Mouse (Mus musculus): ENCODE measurements at regions not wholly inside any gene's neighbourhood (a gene's known extent, or its start where the extent isn't known, plus 50 kb on each side); places are given as distances from the start of the nearest gene placed in this dataset.
"Not testable (repeated sequence)": the region's sequence is repeated elsewhere in the genome, so short reads cannot be mapped to it uniquely, and the experiment has no call there.

DNA sequence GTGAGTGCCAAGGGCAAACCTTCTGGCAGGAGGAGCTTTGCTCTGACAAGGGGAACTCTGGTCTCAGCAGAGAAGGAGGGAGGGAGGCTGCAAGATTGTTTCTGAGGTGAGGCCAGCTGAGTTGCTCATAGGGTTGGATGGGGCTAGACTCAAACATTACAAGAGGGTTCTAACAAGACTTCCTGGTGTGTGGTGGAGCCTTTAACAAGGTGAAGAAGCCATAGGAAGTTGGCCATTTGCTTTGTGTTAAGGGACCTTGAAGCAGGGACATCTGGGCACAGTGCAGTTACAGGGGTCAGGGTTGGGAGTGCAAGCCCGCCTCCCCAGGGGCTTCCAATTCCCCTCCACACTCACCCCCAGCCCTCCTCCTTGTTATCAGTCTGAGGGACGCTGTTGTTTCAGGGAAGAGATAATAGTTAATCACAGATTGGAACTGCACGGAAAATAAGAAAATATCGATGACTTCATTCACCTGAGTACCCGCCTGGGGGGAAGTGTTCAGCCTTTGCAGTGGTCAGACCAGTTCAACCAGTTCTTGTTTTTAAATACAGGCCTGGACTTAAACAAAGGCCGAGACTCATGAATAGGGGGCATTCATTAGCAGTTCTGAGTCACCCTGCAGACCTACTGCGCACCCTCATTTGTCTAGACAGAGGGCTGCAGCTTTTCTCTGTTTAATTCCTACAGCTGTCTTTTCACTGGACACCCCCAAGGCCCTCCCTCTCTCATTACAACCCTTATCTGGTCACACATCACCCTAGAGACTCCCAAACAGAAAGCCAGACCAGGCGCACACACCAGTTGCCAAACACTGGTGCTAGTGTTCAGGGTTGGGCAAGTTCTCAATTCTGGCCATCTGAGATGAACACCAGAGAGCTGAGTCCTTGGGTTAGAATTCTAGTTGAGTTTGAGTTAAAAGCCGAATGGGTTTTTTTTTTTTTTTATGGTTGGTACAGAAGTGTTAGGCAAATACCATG lies 139.5 kb downstream of the Bcl2l11 start:
- intact Hi-C loops (cut with DNase I): no loop called here
- DNase-seq: no peak

DNA sequence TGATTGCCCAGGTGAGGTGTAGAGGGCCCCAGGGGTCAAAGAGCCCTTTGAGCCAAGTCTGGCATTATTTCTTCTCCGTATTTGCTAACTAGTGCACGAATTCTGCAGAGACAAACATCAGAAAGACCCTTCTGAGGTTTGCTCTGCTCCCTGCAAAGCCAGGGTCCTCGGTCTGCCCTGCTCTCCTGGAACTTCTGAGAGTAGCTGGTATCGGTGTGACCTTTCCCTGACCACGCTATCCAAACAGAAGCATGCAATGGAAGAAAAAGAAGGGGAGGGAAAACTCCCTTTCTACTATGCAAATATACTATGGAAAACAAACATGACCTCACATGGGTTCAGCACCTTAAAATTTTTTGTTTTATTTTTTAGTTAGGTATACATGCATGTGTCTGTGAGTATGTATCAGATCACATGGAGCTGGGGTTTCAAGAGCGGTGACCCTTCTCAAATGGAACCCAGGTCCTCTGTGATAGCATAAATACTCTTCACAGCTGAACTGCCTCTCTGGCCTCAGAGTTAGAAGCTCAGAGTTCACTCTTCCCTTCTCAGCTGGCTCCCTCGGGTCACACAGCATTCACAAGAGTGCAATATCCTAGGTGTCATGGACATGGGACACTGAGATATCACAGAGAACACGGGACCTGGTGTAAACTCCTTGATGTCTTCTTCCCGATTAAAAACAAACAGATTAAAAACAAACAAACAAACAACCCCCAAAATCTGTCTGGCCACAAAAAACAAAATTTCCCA lies 144.7 kb downstream of the Bcl2l11 start:
- no peak for DNase-seq
- intact Hi-C loops (cut with DNase I): no loop called here

DNA sequence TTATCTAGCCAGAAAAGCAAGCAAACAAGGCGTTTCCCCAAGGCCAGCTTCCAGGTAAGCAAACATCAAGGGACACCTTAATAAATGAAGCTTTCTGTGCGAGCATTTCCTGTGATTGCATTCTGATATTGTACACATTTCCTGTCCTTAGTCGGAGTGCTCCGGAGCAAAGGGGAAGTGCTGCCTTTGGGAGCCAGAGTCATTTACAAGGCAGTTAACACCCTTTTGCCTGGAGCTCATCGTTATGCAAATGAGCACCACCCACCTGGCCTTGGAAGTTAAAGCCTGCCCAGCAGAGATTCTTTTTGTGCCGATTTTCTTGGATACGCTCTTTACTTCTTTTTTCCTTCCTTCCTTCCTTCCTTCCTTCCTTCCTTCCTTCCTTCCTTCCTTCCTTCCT lies 147.0 kb downstream of the Bcl2l11 start:
- DNase-seq: no peak
- intact Hi-C loops (cut with DNase I): no loop called here

DNA sequence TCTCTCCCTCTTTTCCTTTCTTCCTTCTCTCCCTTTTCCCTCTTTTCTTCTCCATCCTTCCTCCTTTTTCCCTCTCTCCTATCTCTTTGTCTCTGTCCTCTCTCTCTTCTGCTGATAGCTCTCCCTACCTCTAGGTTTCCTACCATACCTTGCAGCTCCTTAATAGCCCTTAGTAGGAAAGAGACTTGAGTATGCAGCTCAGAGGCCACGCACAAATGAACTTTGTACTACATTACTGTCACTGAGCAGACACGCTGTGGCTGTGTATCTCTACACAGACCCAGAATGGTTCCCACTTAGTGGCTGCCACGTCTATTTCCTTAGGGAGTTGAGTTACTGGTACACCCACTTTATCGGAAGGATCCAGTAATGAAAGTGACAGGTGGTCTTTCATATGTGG lies 147.5 kb downstream of the Bcl2l11 start:
- no peak for DNase-seq
- intact Hi-C loops (cut with DNase I): no loop called here

DNA sequence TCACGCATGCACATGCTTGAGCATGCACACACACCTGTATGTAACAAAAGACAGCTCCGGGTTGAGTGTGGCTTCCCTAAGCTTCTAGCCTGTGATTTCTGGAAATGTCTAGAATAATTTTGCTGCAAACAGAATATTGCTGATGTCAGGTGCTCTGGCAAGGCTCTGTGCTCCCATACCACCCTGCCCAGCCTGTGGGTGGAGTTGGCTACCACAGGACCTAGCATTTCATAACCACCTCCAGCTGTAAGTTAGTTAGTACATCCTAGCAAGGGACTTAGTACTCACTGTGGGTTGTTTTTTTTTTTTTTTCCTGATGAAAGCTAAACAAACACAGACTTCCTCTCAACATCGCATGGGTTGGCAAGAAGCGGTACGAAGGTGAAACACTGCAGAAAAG lies 150.5 kb downstream of the Bcl2l11 start:
- intact Hi-C loops (cut with DNase I): no loop called here
- DNase-seq: no peak

DNA sequence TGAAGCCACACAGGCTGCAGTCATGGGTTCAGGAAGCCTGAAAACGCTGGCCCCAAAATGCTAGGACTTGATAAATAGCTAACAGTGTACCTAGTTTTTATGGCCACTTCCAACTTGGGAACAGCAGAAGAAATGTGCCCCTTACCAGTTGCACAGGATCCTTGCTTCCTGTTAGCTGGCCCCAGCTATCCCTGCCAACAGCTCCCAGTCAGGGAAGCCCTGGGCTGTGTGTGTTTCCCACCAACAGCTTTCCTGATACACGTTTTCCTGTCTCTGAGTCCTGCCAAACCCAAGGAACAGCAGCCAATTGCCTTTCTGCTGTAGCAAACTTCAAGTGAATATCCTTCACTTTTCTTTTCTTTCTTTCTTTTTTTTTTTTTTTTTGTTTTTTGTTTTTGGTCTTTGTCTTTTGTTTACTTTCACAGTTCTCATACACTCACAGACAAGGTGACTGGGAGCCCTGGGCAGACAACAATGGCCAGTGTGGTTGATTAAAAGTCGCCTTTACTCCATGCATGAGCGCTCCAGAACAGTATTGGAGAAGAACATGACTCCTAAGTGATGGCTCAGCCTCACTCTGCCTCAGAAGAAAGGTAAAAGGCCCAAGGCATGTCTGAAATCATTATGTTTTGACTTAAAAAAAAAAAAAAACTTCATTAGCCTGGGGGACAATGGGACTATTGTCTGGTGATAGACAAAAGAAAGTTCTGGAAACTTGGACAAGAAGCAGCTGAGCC lies 151.7 kb downstream of the Bcl2l11 start:
- peak; percentile 50 for DNase-seq
- intact Hi-C loops (cut with DNase I): no loop called here

DNA sequence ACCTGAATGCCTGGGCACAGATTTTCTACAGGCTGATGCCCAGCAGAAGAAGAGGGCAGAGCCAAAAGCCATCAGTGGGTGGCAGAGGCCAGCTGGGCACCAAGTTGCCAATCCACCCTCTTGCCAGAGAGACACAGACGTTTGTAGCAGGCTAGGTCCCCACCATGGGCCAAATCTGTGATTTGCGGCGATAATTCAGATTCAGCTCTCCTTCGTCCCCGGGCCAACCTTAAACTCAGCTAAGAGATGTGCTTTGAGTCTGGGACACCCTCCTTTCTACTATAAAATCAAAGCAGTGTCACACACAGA lies 152.2 kb downstream of the Bcl2l11 start:
- intact Hi-C loops (cut with DNase I): no loop called here
- DNase-seq: peak; percentile 86

DNA sequence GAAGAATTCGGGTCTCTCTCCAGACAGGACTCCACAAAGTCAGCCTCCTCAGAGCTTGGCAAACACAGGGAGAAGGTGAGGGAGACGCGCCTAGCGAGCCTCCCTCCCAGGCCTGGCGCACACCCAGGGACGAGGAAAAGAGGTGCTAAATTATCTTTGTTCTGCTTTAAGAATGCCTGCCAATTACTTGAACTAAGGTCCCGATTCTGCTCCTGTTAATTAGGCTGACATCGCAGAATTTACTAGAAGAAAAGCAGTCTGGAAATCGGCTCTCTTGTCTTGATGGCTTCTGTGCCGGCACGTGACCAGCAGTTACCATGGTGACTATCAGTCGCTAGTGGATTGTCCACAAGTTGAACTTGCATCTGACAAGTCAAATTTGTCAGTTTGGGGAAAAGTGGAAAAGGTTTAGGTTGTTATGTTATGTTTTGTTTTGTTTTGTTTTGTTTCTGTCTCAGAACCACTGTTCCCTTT lies 152.8 kb downstream of the Bcl2l11 start:
- DNase-seq: peak; percentile 46
- intact Hi-C loops (cut with DNase I): no loop called here

DNA sequence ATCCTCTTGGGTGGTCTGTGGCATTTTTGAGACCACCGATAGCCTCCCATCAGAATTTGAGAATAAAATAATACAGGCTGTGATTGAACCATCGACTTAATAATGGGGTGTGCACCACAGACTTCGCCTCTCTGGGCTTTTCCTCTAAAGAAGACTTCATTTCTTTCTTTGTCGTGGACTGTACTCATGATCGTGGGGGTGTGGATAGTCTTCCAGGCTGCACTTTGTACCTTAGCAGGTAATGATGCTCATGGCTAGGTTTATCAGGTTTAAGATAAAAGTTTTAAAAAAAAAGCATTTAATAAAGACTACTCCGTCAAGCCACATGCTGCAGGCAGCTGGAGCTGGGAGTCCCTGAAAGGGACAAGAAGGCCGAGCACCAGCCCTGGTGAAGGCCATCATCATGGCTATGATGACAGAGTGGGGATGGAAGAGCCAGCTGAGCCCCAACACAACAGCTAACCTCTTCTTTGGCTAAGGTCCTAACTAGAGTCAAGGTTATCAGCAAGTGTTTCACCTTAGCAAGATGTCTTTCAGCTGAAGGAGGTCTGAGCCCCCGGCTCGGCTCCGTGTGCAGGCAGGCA lies 153.4 kb downstream of the Bcl2l11 start:
- DNase-seq: no peak
- intact Hi-C loops (cut with DNase I): no loop called here

DNA sequence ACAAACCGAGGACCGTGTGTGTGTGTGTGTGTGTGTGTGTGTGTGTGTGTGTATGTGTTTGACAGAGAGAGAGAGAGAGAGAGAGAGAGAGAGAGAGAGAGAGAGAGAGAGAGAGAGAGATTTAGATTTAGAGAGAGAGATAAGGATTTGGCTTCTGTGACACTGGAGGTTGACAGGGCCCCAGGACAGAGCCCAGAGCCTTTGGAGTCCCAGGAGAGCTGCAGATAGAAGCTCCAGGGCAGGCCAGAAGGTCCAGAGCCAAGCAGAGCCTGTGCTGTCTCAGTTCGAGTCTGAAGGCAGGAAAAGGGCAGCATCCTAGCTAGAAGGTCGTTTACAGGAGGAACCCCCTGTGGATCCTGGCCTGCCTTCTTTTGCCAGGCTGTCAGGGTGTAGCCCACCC lies 156.8 kb downstream of the Bcl2l11 start:
- intact Hi-C loops (cut with DNase I): no loop called here

DNA sequence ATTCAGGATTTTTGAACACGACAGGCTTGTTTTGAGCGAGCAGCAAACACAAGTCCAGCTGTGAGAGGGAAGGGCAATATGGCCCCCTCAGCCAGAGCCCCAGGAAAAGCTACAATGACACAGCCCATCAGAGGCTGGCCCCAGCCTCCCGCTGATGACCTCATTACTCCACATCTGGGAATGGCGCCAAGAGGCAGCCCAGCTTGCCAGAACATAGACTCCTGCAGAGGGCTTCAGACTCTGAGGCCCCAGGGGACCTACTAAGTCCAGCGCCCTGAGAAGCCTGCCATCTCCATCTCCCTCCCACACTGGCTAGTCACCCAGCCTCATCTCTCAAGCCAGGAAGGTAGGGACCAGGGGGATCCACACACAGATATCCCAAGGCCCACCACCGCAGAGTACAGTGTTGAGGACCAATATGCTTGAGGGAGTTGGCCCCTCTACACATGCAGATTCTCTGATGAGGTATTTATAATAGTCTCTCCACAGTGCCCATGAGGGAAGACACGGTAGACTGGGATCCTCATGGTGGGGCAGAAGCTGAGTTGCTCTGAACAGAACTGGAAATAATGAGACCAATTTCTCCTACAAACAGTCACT lies 159.1 kb downstream of the Bcl2l11 start:
- DNase-seq: peak; percentile 88
- intact Hi-C loops (cut with DNase I): no loop called here

More for the DNA sequence above, 156.8 kb downstream of the Bcl2l11 start:
- DNase-seq: no peak

DNA sequence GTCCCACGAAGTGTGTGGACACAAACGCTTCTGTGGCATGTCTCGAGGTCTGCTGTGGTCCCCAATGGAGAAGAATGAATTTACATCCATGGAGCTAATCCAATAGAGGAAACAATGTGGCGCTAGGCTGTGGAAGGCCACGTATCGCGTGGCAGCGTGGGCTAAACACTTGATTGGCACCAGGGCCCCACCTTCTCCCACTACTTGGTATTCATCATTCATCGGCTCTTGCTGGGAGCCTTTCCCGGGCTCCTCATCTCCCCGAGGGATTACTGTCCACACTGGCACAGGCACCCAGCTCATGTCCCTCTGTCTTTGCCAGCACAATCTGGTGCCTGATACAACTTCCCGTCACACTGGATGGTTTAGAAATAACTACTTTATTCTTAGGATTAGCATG lies 159.6 kb downstream of the Bcl2l11 start:
- intact Hi-C loops (cut with DNase I): no loop called here
- no peak for DNase-seq

DNA sequence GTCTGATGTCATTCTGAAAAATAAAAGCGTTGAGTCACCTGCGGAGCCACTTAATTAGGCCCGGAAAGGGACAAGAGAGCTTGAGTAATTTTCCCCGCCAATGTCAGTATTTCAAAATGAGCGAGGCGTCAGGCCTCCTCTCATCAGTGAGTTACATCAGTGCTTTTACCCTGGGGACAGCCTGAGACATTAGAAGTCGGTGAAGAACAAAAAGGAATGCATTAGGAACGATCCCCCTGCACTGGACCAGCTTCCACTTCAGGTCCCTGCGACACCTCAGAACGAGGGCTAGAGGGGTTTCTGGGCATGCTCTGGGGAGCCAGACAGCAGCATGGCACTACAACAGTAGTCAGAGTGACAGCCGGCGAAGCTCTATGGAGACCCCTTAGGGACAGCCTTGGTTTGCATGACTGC lies 162.3 kb downstream of the Bcl2l11 start:
- intact Hi-C loops (cut with DNase I): no loop called here
- no peak for DNase-seq

DNA sequence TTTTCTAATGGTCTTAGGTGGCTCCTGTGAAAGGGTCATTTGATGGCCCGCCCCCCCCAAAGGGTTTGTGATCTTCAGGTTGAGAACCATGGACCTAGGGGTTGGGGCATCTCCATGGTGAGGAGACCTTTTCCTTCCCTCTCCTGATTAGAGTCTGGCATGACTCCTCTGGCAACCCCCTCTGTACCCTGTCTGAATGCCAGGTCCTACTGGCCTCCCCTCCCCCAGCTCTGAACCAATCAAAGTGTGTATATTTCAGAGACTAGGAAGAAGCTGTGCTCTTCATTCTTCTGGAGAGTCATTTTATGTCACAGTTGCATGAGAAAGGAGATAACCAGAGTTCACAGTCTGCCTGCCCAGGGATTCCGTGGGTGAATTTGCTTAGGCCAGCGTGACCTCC lies 164.8 kb downstream of the Bcl2l11 start:
- no peak for DNase-seq
- intact Hi-C loops (cut with DNase I): no loop called here

DNA sequence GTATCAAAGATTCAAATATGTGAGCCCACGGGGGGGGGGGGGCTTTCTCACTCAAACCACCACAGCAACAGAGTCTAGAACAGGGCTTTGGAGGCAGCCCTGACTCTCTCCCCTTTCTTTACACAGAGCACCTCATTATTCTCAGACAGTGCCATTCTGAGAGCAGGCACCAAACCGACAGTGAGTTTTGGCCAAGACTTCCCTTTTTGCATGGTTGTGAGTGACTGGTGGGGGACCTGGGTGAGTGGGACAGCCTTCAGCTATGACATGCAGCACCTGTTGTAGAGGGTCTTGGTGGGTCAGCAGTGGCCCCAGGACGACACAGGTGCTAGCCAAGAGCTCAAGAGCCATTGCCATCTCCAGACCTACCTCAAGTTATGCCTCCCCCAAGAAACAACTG lies 168.8 kb downstream of the Bcl2l11 start:
- no peak for DNase-seq
- intact Hi-C loops (cut with DNase I): no loop called here

DNA sequence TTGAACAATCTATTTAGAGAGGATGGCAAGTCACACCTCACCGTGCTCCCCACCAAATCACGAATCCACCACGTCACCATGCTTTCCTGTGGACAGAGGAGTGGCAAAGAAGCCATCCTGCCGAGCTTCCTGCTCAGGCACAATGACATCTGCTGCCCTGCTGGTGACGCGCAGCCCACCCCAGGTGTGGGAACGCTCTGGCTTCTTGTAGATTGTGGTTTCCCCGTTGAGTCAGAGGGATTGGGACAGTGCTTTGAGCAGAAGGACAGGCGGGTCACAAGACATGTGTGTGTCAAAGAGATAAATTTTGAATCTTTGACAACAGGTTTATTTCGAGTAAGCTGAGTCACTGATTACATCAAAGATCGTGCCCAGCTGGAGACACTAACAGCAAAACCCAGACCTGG lies 169.2 kb downstream of the Bcl2l11 start:
- intact Hi-C loops (cut with DNase I): no loop called here
- no peak for DNase-seq

DNA sequence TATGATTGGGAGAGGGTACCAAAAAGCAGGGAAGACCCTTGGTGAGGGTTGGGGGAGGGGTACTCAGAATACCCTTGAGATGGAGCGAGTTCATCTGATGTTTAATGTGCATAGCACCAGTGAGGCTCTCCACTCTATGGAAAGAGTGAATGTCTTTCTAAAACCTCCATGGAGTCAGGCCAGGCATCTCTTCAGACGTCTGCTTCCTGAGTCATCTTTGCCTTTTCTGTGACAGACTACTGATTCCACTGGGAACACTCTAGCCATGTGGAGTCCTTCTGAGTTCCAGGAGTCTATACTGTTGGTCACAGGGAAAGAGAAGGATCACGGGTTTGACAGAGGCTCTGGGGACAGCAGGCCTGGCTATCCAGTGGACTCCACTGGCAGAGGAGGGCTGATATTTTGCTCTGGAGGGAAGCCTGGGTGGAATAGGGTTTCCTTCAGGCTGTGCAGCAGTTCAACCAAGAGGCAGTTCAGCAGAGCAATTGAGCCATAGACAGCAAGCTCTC lies 169.9 kb downstream of the Bcl2l11 start:
- intact Hi-C loops (cut with DNase I): no loop called here
- DNase-seq: no peak

DNA sequence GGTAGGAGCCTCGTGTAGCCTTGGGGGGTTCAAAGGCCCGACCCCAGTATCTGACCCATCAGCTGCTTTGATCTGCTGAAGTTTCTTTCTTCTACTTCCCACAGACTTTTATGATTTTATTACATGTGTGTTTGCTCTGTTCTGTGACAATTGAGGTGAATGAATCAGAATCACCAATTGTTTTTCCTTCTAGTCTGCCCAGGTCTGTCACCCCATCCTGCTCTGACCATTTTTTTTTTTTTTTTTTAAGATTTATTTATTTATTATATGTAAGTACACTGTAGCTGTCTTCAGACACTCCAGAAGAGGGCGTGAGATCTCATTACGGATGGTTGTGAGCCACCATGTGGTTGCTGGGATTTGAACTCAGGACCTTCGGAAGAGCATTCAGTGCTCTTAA lies 170.6 kb downstream of the Bcl2l11 start:
- DNase-seq; intact Hi-C loops (cut with DNase I): not testable (repeated sequence)

DNA sequence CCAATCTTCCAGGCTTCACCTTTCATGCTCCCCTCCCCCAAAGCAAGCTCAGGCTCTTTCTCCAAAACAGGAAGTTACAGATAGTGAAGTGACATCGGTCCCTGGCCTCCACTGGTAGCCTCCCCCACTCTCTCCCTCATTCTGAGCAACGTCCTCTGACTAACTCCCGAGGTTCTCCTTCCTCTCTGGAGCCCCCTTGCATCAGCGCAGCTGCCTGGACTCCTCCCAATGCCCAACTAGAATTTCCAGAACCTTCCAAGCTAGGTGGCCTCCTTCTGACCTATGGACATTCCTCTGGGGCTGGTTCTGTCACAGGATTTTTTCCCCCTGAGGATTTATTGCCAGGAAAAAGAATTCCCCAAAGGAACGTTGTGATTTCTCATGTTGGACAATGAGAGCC lies 171.1 kb downstream of the Bcl2l11 start:
- intact Hi-C loops (cut with DNase I): no loop called here
- DNase-seq: no peak

DNA sequence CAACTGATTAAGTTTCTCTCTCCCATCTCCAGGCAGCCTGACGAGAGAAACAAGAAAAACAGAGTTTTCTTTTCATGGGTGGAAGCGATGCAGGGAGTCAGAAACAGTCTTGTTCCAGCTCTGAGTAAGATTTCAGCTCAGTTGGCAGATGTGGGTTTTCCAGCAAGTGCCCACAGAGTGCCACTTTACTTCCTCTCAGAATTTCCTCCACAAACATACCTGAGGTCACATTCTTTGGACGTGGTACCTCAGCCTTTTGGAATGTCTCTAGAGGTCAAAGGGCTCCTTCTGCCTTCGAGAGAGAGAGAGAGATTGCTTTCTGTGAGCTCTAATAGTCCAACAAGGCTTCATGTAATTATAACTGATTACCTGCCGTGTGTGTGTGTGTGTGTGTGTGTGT lies 172.0 kb downstream of the Bcl2l11 start:
- intact Hi-C loops (cut with DNase I): no loop called here
- DNase-seq: no peak
